Mouse (Mus musculus) brain, embryonic 14.5 days (tissue): ENCODE data around the gene Pkib.

Experiments used
- CTCF ChIP-seq: fragments of 200-500 bp; IDR thresholded peaks from 2 replicates; pipeline ENCODE4 v1.5.1; 2012; ENCODE audit warnings: inconsistent platforms, mild to moderate bottlenecking, moderate library complexity, borderline replicate concordance; ENCODE audit not compliant: insufficient read depth, insufficient read length; ENCODE audit errors: extremely low read depth
- POLR2A ChIP-seq: fragments of 200-500 bp; IDR thresholded peaks from 2 replicates; pipeline ENCODE4 v1.6.1; 2012; ENCODE audit warnings: mild to moderate bottlenecking, inconsistent platforms, borderline replicate concordance; ENCODE audit not compliant: poor library complexity, insufficient read depth, insufficient read length, severe bottlenecking; ENCODE audit errors: extremely low read depth

DNA sequence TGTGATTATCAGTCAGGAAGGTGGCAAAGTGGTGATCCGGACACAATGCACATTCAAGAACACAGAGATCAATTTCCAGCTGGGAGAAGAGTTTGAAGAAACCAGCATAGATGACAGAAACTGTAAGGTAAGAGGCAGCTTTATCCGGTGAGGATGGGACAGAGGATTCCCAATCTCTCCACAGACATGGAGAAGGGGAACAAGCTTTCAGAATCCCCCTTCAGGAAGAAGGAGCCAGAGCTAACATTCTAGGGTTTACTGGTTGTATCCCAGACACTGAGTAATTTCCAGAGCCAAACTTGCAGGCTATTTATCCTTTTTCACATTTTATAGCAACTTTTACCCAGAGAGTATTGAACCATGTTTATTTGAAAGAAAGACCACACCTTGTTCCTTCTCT lies 153.8 kb downstream of the Pkib start:
- TF ChIP-seq POLR2A, result no peak
- TF ChIP-seq CTCF, result no peak
